Mouse (Mus musculus) C2C12 (cell line): ENCODE measurements at regions not wholly inside any gene's neighbourhood (a gene's known extent, or its start where the extent isn't known, plus 50 kb on each side); places are given as distances from the start of the nearest gene placed in this dataset.

Experiments used
- CEBPB ChIP-seq: IDR thresholded peaks from one replicate; pipeline ENCODE4 v1.6.1; 2011; ENCODE audit warnings: low read depth, mild to moderate bottlenecking, control low read depth, moderate library complexity
- CTCF ChIP-seq: IDR thresholded peaks from one replicate; pipeline ENCODE4 v1.5.1; 2011; ENCODE audit not compliant: control insufficient read depth, insufficient read depth, insufficient read length
- FOSL1 ChIP-seq: IDR thresholded peaks from one replicate; pipeline ENCODE4 v1.8.0; 2011; ENCODE audit warnings: mild to moderate bottlenecking, low read length; ENCODE audit not compliant: poor library complexity, insufficient read depth, severe bottlenecking
- MAX ChIP-seq: IDR thresholded peaks from one replicate; pipeline ENCODE4 v1.6.1; 2011; ENCODE audit warnings: mild to moderate bottlenecking, control low read depth
- MYOD1 ChIP-seq: IDR thresholded peaks from one replicate; pipeline ENCODE4 v1.6.1; 2011; ENCODE audit warnings: low read depth; ENCODE audit not compliant: control insufficient read depth, insufficient read length
- MYOG ChIP-seq: IDR thresholded peaks from one replicate; pipeline ENCODE4 v1.6.1; 2011; ENCODE audit not compliant: control insufficient read depth, insufficient read length; ENCODE audit errors: extremely low read depth
- USF1 ChIP-seq: IDR thresholded peaks from one replicate; pipeline ENCODE4 v1.6.1; 2011; ENCODE audit warnings: low read depth, mild to moderate bottlenecking, control low read depth, moderate library complexity

DNA sequence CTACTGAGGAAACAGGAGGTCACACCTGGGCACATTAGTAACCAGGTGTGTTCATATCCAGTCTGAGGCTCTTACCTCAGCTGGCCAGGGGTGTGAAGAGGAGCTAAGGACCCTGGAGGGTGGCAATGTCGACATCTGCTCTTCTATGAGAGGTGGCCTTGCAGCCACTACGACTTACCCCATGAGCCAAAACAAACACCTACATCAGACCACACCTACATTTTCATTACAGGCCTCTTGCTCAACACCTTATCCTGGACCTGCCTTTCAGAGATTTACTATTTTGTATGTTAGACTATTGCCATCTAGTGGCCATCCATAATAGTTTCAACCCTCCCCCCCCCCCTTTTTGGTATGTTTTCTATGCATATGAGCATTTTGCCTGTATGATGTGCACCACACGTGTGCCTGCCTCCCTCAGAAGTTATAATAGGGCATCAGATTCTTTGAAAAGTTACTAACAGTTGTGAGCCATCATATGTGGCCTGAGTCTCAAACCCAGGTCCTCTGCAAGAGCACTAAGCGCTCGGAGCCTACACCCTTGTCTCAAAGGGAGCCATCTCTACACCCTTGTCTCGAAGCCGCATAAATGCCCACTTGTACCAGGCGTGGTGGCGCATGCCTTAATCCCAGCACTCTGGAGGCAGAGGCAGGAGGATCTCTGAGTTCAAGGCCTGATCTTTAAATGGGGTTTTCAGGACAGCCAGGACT lies 197.8 kb downstream of the Gm9195 start:
- TF ChIP-seq CTCF (no peak), CEBPB (peak; percentile 62), USF1 (no peak), FOSL1 (no peak), MYOD1 (no peak), MAX (no peak), MYOG (no peak)
